Mouse (Mus musculus): ENCODE measurements around the gene Otx2.

DNA sequence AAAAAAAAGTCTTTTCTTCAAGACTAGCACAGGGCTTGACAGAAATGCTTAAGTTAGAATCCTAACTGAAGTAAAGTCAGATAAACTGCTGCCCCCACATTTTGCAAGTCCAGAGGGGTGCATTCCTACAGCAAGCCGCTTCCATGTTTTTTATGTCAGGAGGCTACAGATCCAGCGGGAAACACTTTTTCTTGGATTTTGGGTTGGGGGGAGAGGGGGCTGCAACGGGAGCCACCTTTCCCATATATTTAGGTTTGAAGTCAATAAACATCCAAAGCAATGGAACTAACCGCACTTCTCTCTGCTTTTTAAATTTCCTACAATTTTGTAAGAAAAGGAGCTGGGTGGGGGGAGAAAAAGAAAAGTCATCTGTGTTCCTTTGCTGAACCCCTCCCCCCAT lies 10.1 kb downstream of the Otx2 start:
- no peak for TF ChIP-seq CTCF (IDR thresholded peaks at IDR 0.05; ENCODE audit: low read depth, low read length)
- no peak for TF ChIP-seq POLR2A (IDR thresholded peaks at IDR 0.05; ENCODE audit: extremely low read depth, insufficient read depth, low read length)

Data from liver, adult 2 months (tissue).